Mouse (Mus musculus): ENCODE measurements around the gene Cyp39a1.

The Cyp39a1 gene

DNA sequence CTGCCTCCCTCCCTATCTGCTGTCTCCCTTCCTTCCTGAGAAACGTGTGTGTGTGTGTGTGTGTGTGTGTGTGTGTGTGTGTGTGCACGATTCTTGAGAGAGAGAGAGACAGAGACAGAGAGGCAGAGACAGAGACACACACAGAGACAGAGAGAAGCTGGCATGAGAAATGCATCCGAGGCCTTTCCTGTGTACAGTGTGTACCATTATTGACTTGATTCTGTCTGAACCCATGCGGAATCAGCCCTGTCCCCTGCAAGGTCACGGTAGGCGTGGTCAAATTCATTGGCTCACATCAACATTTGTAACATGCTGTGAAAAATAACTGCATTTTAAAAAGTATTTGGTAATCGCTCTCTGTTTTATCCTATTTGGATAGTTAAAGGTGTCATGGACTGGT lies 16.9 kb downstream of the Cyp39a1 start:
- DNase-seq = no peak

DNA sequence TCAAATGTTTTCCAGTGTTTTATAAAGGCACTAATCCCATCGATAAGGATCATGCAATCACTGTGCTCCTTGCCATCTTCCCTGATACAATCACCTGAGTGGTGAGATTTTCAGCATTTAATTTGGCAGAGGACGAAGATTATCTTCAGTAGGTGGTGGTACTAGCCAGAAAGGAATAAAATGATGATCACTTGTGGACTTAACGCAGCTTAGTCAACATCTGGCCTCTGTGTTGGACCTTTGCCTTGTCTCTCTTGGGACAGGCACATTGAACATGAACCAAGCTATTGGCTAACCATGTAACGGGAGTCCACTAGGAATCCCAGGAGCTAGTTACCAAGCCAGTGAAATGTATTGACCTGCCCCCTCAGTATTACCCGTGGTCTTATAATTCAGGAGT lies 17.4 kb downstream of the Cyp39a1 start:
- DNase-seq = no peak

DNA sequence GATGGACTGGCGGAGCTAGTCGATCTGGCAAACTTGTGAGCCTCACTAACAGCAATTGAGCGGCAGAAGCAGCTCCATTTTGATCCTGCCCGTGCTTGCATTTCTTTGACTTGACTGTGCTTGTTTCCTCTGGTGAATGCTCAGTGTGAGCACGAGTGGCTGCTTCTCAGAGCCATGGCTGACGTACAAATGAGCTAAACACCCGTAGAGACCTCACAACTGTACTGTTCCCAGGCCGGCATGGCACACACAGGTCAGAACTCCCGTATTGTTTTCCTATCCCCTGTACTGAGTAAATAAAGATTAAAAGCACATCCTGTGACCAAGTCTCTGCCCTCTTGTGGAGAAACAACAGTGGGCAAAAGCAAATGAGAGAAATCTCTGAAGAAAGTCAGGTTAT lies 22.4 kb downstream of the Cyp39a1 start:
- no peak for DNase-seq

DNA sequence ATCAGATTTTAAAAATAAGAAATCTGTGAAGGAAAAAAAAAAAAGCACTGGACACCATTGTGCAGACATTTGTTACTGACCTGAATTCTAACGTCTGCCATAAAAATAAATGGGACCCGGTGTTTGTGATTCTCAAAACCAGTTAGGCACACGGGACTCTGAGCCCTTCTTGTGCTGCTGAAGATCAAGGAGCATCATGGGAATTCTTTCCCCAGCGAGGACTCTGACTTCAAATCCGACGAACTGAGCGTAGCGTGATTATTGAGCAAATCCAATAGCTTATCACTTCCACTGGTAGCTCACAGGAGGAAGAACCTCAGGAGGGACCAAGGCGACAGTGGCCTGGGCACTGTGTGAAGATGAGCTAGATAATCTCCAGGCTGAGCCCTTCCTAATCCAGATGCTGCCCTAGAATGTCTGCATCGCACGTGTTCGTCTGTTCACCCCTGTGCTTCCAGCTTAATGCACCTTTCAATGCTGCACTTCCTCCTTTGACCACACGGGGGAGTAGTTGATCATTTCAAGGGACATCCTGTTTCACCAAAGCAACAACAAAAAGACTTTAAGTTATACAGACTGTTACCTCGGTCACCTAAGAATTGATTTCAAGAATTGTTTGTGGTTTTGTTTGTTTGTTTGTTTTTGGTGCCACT lies 31.9 kb downstream of the Cyp39a1 start:
- DNase-seq = peak; percentile 74 to 88

DNA sequence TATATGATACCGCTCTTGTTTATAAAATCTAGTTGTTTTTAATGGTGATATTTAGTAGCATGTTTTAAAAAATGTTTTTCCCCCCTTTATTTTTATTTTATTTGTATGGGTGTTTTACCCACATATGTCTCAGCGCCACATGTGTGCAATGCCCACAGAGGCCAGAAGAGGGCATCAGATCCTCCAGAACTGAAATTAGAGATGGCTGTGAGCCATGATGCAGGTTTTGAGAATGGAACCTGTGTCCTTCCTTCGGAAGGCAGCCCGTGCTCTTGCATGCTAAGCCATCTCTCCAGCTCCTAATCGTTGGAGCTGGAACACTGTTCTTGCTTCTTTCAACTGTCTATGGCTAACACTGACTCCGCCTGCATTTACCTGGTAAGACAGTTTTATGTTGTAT lies 33.8 kb downstream of the Cyp39a1 start:
- DNase-seq = peak; percentile 67 to 82

DNA sequence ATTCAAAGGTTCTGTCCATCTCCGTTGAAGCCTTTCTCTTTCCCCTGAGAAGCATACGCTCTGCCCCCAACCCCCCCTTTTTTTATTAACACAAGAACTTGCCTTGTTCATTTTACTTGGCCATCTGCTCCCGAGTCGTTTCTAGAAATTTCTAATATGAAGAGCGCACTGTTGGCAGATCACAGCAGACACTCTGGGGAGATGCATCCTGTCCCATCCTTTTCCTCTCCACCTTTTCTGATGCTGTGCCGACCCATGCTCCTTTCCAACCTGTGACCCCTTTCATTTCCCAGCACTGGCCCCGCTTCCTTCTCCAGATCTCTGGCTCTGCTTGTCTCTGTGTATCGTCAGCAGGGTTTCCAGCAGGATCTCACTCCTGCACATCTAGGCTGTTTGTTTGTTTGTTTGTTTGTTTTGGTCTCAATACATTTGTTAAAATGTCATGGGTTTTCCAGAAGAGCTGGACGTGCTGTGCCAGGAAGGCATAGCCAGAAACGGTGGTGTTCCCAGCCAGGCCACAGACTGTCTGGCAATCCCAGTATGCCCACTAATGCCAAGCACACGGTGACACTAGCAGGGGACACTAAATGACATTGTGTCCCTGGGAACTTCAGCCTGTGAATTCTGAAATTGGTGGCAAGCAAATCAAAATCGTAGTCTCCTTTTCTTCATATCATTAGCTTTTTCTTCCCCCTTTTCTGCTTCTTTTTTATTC lies 37.1 kb downstream of the Cyp39a1 start:
- DNase-seq = peak; percentile 45 to 55

DNA sequence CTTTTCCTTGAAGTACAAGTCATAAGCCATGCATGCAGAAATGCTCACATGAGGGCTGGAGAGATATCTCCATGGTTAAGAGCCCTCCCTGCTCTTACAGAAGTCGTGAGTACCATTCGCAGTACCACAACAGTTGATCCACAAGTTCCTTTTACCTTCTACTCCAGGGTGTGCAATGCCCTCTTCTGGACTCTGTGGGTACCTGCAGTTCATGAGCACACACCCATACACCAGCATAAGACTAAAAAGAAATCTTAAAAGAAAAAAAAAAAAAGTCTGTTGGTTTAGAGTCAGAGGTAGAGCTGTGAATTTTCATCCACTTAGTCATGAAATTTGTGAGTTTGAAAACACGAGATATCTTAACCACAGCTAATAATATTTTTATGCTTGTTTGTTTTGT lies 39.5 kb downstream of the Cyp39a1 start:
- DNase-seq = no peak

DNA sequence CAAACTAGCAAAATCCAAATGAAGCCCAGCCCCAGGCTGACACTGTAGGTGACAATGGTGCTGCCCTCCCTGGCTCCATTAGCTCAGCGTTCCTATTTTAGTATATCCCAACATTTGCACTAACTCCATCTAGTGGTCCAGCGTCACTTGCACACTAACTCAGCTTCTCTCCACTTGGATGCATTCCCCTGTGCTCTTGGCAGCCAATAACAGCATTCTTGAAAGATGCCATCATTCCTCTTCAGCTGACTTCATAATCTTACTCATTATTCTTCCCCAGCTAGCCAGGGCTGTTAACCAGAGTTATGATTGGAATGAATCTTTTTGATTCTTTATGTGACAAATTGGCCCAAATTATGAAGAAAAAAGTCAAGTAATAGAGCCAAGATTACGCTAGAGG lies 40.0 kb downstream of the Cyp39a1 start:
- DNase-seq = no peak

DNA sequence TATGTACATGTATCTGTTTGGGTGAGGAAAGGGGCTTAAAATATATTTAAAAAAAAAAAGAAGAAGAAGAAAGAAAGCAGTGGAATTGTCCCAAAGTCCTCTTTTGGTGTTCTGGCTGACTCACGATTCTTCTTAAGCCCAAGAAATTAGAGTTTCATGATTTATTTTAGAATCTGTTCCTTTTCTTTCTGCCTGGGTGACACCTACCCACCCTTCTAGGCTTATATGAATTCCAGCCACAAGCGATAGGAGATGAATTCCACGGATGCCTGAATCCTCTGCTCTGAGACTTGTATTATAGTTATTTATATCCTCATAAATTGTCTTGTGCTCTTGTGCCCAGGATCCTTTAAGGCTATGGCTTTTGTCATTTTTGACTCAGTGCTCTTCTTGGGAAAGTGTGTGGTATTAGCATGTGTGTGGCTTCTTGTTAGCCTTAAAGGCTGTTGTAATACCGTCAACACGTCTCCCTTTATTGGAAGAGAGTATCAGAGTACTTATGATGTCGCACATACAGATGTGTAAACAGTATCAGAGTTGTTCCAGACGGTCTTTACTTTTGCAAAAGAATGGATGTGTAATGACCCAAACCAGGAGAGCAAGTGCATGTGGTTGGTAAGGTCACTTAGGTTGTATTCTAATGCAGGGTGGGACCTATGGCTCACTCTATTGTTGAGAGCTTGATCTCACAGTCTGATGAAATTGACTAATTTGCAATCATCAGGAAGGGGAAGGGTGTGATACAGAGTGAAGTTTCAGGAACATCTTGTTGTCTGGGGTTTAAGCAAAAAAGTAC lies 44.5 kb downstream of the Cyp39a1 start:
- no peak for DNase-seq

DNA sequence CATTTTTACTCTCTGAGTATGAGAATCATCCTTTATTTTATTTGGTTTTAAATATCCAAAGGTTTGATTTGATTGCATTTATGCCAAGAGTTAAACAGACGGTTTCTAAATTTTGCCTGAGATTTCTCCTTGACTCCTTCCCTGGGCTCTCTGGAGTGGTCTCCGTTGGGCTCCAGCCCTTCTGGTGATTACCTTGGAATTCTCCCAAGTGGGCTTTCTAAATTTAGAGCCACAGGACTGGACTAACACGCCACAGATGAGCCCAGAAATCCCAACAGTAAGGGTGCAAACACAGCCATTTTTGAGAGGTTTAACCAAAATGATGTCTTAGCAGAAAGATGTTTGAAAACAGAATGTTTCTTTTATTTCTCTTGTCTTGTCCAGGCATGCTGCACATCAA lies 47.0 kb downstream of the Cyp39a1 start:
- peak in 1 of 2 experiments; percentile 22 for DNase-seq

DNA sequence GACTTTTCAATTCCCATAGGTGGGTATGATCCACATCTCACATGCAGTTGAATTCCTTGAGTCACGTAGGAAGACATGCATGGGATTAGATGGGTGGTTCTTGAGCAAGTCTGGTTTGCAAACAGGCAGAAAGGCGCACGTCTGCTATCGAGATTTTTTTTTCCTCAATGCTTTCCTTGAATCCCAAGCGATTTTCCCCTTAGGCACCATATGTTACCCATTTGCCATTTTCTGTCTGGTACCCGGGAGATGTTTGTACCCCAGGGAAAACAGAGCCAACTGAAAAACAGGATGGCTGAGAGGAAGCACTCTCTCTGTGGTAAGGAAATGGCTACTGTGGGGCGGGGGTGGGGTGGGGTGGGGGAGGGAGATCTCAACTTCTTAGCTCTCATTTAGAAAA lies 49.4 kb downstream of the Cyp39a1 start:
- no peak for DNase-seq

DNA sequence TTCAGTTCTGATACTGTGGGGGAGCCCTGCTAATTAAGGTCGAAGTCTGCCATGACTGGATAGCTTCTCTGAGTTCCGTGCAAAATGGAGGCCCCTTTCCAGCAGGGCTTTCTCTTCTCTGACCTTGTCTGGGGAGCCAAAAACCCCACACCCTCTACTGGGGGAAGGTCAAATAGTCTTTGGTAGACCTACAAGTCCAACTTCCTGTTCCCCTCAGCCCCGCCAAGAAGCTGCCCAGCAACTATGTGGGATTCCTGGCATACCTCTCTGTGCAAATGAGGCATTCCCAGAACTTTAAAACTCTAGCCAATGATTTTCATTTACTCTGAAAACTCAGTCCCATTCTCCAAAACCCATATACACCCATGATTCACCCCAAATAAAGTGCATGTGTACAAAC lies 52.2 kb downstream of the Cyp39a1 start:
- DNase-seq = no peak

DNA sequence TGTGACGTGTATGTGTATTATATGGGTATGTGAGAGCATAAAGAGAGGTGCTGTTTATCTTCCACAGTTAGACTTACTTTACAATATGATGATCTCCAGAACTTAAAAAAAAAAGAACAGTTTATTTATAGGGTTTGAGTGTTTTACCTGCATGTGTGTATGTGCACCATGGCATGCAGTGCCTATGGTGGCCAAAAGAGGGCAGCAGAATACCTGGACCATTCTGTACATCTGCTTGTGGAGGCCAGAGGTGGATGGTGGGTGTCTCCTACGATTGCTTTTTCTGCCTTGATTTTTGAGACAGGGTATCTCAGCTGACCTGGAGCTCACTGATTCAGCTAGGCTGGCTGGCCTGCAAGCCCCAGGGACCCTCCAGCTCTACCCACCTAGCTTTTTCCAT lies 57.3 kb downstream of the Cyp39a1 start:
- no peak for DNase-seq

DNA sequence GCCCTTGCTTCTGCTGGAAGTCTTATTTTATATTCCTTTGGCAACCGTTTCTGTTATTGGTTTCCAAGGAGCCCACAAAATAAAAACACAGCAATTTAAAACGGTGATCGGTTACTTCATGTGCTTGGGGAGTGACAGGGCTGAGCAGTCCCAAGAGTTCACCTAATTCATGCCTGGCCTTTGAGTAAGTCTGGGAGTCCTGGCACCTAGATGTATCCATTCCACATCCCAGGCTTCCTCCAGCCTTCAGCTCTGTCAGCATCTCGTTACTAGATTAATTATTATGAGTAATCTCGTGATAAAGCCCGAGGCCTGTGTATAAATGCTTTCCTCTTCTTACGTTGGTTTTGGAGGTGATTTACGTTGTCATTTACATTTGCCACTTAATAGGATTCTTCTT lies 64.1 kb downstream of the Cyp39a1 start:
- no peak for DNase-seq

DNA sequence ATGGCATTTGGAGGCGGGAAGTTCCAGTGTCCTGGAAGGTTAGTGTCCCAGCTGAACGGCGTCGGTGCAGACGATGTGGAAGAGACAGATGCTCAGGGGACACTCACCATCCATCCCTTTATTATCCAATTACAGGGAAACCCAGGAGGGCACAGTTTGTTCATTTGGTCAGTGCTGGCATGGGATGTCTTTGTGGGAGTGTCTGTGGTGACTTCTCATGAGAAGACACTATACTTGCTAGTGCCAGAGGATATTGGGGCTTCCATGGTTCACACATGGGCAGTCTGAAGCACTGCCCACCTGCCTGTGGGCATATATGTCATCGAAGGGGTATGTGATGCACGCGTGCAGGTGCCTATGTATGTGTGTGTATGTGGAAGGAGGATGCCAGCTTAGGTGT lies 64.8 kb downstream of the Cyp39a1 start:
- no peak for DNase-seq

DNA sequence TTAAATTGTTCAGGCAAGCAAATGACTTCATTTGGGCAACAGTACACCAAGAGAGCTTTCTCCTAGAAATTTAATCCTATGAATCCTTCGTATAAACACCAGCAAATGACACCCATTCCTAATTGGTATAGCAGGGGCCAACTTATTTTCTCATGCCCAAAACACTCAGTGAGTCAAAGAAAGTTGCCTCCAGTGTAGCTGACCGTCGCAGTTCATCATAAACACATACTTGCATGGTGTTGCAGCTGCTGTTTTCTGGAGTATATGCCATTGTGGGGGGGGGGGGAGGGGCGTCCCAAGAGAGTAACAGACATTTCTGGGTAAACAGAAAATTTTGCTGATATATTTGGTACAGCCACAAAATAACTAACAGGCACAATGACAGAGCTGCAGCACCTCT lies 67.0 kb downstream of the Cyp39a1 start:
- DNase-seq = no peak

DNA sequence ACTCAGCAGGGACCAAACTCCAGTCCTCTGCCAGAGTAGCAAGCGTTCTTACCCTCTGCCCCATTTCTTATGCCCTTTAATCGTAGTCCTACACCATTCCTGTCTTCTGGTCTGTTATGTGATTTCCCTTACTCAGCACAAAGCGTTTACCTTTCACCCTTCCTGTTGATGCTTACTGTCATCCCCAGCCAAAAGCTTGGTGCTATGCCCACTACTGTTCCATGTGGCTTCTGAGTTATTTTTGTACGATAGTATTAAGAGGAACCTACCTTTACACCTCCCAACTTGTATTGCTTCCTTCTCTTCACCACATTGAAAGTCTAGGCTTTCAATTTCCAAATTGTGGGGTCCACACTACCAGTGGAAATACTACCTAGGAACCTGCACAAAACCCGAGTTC lies 76.7 kb downstream of the Cyp39a1 start:
- DNase-seq = no peak

DNA sequence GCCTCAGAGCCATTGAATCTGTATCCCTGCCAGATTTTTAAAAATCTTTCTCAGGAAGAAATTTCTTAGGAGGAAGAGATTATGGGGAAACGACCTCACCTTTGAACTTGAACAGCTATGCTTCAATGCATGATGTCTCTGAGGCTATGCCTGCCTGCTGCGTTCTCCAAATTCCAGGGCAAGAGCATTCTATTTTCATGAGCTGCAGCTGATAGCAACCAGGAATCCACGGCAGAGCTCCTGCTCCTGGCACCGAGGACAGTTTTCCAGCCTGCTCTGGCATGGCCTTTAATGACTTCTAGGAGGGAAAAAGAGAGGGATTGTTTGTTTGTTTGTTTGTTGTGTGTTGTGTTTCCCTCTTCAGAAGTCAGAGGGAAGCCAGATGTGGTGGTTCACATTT lies 77.2 kb downstream of the Cyp39a1 start:
- DNase-seq = no peak

DNA sequence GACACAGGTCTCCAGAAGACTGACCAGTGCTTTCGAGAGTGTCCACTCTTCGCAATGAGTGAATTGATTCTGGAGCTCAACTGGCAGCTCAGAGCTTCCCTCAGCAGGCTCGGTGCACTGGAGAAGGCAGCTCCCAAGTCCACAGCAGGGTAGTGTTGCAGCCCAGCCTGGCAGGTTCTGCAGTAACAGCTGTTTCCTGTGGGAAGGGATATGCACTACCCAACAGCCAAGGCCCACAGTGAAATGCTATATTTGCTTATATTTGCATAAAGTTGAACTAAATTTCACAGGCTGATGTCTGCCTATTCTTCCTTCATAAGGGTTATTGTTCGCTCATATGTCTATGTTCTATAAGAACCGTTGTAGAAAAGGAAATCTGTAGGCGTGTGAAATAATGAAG lies 83.9 kb downstream of the Cyp39a1 start:
- no peak for DNase-seq

DNA sequence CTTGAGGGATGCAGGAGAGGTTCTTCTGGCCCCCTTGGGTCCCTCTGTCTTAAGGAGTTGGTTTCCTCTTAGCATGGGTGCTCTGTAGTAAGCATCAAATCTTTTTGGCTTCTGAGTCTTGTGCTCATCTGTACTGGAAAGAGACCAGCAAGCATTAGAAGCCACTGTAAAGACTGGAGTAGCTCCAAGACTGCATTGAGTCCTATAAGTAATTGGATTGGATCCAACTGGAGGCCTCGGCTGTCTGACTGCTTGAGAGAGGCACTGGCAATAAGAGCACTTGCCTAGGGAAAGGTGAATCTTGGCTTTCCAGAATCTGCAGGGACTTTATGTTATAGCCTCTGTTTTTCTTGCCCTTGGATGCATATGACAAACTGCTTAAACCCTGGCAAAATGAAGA lies 85.6 kb downstream of the Cyp39a1 start:
- no peak for DNase-seq

DNA sequence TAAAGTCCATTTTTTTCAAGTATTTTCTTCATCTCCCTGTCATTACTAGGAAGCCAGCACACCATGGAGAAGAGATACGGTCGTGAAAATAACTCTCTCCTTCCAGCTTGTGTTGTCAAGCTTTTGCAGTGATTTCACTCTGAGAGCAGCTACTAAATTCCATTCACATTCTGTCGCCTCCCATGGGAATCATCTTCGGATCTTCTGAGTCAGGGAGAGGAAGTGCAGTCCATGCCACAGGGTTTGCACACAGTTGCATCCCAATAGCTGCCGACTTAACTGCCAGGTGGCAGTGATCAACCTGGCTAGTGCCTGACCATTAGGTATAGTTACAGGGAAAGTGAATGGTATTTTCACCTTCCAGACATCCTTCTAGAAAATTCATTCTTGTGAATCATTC lies 87.5 kb downstream of the Cyp39a1 start:
- no peak for DNase-seq

DNA sequence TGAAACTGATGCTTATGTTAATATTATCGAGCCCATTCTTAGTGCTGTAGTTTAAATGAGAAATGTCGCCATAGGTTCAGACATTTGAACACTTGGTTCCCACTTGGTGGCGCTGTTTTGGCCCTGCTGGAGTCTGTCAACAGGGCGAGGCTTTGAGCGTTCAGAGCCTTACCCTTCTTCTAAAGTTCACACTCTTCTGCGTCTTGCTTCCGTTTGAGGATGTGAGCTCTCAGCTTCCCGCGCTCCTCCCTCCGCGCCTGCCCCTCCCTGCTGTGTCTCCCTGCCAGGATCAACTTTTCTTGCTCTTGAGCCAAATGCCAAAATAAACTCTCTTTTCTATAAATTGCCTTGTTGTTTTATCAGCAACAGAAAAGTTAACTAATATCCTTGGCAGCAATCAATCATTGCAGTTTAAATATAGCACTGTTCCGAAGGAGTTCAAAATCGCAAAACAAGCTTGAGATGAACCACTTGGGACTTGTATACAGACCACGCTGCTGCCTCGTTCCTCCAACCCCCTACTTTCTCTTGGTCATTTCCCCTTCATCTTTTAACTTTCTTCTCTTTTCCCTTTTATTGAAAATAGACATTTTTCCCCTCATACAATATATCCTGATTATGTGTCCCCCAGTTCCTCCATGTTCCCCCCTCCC lies 91.5 kb downstream of the Cyp39a1 start:
- DNase-seq = no peak

DNA sequence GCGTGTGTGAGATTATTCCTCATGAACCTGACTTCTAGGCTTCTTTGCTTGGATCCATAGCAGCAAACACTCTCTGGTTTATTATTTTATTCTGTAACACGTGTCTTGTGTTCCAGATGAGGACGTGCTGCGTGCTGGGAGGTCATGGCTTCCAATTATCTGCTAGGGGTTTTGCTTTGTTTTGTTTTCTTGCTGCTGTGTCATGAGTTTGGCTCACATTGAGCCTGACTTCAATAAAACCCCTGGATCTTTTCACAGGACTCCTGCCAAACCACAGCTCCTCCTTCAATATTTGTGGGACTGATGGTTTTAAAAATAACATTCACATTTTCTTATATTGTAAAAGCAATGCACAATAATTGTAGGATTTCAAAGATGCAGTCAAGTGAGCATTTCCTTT lies 117.3 kb downstream of the Cyp39a1 start:
- no peak for DNase-seq

DNA sequence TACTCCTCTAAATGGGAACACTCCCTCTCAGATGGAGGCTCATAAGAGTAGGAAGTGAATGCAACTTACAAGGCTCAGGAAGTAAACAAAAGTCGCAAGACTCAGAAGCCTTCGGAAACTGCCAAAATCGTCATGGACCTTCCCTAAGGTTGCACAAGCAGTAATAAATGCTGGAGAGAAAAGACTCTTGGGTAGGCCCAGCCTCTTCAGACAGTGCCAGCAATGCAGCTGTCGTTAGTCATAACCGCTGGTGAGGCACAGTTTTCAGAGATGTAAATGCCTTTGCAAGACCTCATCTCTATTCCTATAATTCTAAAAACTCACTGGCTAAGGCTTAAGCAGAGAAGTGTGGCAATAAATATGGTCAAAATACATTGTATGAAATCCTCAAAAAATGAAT lies 121.0 kb downstream of the Cyp39a1 start:
- DNase-seq = no peak

Data from cerebellum, postnatal 25 days (tissue).